Mouse (Mus musculus): Measurements from ENCODE around the gene Stat4.

DNA sequence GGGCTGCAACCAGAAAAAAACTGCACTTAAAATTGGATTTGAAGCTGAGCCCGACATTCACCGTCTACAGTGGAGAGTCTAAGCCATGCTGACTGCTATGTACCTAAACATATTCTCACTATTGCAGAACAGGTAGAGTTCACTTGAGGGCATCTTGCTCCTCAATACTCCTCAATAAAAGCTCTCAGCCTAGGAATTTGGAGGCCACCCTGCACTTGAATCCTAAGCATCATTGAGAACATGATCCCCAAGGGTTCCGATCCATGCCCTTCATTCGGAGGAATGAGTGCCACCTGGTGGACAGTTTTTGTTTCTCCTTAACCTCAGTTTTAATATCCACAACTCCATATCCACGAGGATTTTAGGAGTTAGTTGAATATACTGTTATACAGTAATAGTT lies 42.2 kb upstream of the Stat4 start:
- peak; percentile 24 for TF ChIP-seq CTCF (IDR thresholded peaks at IDR 0.05; ENCODE audit: low read depth, low read length)
- TF ChIP-seq POLR2A (IDR thresholded peaks at IDR 0.05; ENCODE audit: insufficient read depth, low read length), result no peak
